Mouse (Mus musculus): ENCODE results near the gene Rere.
"Not testable (repeated sequence)": the region's sequence is repeated elsewhere in the genome, so short reads cannot be mapped to it uniquely, and the experiment has no call there.

The Rere gene

DNA sequence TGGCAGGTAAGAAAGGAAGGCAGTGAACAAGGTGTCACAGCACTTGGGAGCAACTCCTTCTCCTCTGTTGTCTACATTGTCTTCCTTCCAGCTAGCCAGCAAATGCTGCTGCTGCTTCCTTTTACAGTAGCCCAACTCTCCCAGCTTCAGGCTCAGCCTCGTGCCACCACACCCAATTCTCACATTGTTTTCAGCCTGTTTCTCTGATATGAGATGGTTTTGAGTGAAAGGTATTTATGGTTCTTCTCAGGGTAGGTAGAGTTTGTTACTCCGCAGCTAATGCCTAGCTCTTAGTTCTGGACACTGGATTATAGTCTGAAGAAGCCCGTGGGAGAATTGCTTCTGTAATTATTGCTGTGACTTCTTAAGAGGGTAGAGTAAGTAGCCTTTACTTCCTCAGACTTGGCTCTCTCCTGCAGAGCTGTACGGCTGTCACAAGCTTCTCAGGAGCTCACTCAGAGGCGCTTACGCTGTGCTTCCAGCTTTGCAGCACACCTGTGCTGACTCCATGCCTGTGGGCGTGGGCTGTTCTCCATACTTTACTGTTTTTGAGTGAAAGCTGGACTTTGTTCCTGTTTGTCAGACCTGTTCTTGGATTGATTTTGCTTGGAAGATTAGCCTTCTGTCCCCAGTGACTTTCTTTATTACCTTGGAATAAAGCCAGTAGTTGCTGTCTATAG is 212.0 kb downstream of the Rere start:
- no peak for DNase-seq (ENCODE audit: low read depth, low spot score)

DNA sequence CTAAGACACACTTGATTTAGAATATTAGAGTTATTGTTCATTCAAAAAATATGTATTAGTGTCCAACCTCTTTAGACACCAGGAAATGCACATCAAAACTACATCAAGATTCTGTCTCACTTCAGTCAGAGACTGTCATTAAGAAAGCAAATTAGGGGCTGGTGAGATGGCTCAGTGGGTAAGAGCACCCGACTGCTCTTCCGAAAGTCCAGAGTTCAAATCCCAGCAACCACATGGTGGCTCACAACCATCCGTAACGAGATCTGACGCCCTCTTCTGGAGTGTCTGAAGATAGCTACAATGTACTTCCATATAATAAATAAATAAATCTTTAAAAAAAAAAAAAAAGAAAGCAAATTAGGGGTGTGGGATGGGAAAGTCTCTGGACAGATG is 212.5 kb downstream of the Rere start:
- not testable (repeated sequence) for DNase-seq (ENCODE audit: low read depth, low spot score)

DNA sequence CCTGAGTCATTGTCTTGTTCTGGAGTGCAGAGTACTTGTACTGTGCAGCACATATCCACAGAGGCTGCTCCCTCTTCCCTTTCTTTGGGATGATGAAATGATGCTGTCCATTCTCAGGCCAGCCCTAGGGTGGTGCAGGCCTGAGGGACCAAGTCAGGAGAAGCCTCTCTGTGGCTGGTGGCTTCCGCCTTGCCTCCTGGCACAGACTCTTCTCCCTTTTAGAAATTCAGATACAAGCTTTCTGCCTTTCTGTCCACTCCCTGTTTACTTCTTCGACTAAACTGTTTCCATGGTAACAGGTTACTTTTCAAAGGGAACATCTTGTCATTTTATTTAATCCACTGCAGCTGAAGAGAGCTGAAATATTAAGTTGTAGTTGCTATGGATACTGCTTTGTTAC is 214.1 kb downstream of the Rere start:
- no peak for DNase-seq (ENCODE audit: low read depth, low spot score)

- no peak for DNase-seq (ENCODE audit: low read depth, low spot score)
Observed at GRCm38 (mm10) chr4:150504304-150505021, 223.0 kb downstream of the Rere start.

DNA sequence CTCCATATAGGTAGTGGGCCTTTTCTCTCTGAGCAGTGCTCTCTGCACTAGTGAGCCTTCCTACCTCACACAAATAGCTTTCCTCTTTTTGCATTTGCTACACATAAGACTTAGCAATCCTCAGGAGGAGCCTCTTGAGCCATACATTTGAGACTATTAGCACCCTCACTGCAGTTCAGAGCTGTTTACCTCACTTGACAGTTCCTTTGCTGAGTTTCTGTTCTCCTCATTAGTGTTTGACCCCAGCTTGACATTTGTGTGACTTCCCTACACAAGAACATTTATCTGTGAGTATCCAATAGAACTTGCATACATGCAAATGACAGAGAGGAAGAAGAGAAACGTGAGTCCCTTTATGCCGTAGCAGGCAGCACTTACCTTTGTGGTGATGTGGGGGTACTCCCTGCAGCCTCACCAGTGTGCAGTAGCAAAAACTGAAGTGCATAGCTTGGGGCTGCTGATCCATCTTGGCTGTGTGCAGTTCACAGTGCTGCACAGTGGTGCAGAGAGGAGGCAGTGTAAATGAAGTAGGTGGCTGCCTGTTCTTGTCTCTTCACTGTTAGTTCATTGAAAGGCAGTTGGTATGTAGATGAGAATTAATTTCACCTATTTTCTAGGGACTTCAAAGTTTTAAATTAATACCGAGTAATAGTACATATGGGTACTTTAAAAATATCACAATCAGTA is 227.7 kb downstream of the Rere start:
- no peak for DNase-seq (ENCODE audit: low read depth, low spot score)

GRCm38 (mm10) chr4:150510036-150510435 is 228.6 kb downstream of the Rere start:
- no peak for DNase-seq (ENCODE audit: low read depth, low spot score)

DNA sequence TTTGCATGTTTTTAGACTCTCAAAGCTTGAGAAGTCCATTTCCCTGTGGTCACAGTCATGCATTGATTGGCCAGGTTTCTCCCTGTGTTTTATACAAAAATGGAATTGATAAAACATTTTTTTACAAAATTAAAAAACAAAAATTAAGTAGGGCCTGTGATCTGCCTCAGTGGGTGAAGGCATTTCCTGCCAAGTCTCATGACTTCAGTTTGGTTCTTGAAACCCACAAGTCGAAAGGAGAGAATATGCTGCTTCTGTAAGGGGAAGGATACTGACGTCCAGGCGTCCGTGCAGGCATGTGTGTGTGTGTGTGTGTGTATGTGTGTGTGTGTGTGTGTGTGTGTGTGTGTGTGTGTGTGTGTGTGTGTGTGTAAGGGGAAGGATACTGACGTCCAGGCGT is 231.9 kb downstream of the Rere start:
- not testable (repeated sequence) for DNase-seq (ENCODE audit: low read depth, low spot score)

GRCm38 (mm10) chr4:150516201-150516600 is 234.8 kb downstream of the Rere start:
- no peak for DNase-seq (ENCODE audit: low read depth, low spot score)

DNA sequence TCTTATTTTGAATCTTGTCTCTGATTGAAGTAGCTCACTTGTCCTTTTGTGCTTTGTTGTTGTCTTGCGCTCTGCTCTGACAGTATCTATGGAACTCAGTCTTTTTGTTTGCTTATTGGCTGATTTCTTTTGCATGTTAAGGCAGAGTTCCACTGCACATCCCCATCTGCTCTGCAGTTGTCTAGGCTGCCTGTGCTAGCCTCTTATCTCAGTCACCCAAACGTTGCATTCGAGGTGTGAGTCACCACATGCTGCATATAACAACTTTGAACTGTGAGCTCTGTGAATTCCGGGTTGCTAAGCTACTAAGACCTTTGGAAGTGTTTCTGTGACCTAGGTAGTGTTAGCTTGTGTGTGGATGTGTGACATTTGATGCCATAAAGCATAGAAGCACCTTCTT is 235.9 kb downstream of the Rere start:
- DNase-seq (ENCODE audit: low read depth, low spot score) = no peak

GRCm38 (mm10) chr4:150518826-150519225 is 237.4 kb downstream of the Rere start:
- DNase-seq (ENCODE audit: low read depth, low spot score) = no peak

DNA sequence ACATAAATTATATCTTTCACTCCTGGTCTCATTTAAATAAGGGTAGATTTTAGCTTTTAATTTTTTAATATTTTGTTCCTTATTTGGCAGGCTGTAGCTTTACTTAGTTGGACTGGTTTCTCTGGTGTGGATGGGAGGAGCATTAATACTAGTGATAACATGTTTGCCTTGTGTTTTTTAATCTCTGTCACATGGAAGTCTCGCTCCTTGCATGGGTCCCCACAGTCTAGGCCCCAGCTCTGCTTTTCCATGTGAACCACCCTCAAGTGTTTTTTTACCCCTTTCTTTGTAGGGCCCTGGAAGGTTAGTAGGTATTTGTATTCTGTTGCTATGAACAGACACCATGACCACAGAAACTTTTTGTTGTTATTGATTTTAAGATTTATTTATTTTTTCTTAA is 238.6 kb downstream of the Rere start:
- DNase-seq (ENCODE audit: low read depth, low spot score) = no peak

GRCm38 (mm10) chr4:150522425-150522824 is 241.0 kb downstream of the Rere start:
- DNase-seq (ENCODE audit: low read depth, low spot score) = no peak

DNA sequence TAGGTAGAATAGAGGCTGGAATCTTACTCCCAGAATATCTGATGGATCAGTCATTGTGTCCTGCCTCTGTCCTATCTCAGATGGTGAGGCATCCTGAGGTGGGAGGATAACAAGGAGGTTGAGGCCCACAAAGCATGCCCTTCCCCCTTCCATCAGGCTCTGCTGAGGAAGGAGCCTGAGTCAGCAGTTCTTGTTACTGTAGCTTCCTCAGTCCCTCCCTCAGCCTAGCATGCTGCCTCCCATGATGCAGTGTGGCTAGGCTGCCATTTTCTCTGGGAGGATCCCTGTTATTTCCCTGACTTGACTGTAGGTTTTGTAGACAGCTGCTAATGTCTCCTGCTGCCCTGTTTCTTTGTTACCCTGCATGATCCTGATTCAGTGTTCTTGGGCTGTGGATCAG is 241.9 kb downstream of the Rere start:
- no peak for DNase-seq (ENCODE audit: low read depth, low spot score)

- DNase-seq (ENCODE audit: low read depth, low spot score) = peak; percentile 25
Observed at GRCm38 (mm10) chr4:150526269-150526668, 244.8 kb downstream of the Rere start.

DNA sequence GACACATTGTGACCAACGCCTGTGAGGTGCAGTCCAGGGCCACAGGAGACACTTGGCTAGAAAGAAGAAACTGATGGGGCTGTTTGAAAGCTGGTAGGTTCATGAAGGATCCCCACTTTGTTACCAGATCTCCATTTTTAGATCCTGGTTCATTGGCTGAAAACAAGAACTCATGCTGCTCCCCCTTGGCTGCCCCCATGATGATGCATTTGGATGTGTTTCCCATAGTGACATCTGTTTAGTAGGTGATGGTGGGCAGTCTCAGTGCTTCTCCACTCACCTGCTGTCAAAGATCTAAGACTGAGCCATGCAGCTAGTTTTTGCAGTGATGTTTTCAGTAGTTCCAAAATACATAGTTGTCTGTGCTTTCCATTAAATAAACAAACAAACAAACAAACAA is 247.0 kb downstream of the Rere start:
- no peak for DNase-seq (ENCODE audit: low read depth, low spot score)

DNA sequence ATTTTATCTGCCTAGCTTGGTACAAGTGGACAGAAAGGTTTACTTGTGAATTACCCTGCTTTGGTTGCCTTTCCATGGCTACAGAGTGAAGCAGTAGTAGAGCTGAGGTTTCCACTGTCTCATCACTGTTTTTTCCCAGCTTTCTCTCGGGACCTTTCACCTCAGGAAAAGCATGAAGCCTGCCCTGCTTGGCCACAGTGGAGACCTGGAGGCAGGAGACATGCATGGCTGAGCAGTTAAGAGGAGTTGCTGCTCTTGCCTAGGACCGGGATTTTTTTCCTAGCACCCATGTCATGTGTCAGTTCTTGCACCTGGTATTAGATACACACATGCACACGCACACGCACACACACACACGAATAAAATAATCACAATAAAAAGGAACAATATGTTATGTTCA is 247.4 kb downstream of the Rere start:
- no peak for DNase-seq (ENCODE audit: low read depth, low spot score)

DNA sequence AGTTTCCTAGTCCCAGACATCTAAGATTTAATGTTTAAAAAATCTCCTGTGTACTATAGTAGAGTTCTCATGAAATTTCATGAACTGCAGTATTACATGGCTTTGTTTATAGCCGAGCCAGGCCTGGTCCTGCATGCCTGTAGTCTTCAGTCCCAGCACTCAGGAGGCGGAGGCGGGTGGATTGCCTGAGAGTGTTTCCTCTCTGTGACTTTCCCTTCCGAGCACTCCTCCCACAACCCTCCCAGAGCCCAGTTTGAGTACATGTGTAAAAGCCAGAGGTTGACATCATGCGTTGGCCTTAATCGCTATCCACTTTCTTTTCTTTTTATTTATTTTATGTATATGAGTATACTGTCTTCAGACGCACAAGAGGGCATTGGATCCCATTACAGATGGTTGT is 250.4 kb downstream of the Rere start:
- no peak for DNase-seq (ENCODE audit: low read depth, low spot score)

DNA sequence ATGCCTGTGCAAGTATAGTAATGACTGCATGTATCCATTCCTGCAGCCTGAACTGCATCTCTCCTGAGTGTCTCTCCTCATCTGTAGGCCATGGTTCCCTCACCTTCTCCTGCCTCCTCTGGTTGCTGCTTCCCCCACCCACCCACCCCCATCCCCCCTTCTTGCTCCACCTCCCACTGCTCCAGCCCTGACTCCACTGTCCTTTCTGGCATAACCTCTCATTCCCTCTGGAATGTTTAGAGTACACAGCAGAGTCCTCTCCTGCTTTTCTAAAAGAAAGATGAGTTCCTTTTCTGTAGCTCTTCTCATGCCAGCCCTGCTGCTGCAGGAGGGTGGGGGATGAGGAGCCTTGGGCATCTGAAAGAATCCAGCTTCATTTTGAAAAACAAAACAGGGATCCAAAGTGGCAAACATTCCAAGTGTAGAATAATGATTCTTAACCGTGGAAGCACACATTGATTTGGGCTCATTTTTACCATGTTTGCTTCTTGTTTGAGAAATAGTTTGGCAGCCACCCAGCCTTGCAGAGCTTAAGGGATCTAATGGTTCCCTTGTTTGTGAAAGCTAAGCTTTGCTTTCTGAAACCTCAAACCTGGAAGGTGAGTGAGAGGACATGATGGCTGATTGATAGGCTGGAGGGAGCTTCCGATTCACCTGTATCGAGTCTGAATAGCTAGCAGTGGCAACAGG is 255.5 kb downstream of the Rere start:
- DNase-seq (ENCODE audit: low read depth, low spot score) = no peak

- DNase-seq (ENCODE audit: low read depth, low spot score) = no peak
Observed at GRCm38 (mm10) chr4:150539846-150540245, 258.4 kb downstream of the Rere start.

- no peak for DNase-seq (ENCODE audit: low read depth, low spot score)
Observed at GRCm38 (mm10) chr4:150540392-150541094, 259.1 kb downstream of the Rere start.

GRCm38 (mm10) chr4:150544231-150544630 is 262.8 kb downstream of the Rere start:
- no peak for DNase-seq (ENCODE audit: low read depth, low spot score)
